Mouse (Mus musculus): ENCODE data around the gene Baiap2l1.

Baiap2l1 gene

DNA sequence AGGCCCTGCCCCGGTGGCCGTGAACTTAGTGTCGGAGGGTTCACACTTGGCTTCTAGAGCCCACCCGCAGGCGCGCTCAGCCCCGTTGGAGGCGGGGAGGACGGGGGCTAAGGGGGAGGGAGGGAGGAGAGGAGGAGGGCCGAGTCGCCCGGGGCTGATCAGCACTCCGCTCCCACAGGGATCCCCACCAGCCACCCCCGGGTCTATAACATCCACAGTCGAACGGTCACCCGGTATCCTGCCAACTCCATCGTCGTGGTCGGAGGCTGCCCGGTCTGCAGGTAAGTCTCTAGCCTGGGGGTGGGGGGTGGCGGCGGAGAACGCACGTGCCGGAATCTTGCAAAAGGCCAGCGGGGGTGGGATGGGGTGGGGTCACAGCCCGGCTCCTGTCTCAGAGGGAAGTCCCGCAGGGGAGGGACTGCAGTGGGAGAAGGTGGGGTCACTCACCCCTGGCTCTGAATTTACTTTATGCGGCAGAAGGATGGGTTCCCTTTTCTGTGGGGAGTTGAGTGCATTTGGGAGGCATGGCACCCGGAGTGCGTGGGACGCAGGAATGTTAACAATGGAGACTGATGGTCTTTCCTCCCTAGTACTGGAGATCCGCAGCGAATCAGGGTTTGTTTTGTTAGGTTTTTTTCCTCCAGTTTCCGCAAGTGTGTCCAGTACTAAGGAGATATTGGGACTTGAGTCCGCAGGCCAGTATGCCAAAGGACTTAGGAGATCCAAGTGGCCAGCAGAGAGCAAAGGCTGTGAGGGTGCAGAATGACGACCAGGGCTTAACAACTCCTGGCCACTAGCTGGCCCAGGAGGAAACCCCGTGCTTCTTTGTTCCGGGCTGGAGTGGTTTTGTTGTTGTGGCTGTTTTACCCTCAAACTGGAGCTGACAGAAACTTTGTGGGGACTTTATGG is 102.0 kb downstream of the Baiap2l1 start:
- DNase-seq, result peak; percentile 69

DNA sequence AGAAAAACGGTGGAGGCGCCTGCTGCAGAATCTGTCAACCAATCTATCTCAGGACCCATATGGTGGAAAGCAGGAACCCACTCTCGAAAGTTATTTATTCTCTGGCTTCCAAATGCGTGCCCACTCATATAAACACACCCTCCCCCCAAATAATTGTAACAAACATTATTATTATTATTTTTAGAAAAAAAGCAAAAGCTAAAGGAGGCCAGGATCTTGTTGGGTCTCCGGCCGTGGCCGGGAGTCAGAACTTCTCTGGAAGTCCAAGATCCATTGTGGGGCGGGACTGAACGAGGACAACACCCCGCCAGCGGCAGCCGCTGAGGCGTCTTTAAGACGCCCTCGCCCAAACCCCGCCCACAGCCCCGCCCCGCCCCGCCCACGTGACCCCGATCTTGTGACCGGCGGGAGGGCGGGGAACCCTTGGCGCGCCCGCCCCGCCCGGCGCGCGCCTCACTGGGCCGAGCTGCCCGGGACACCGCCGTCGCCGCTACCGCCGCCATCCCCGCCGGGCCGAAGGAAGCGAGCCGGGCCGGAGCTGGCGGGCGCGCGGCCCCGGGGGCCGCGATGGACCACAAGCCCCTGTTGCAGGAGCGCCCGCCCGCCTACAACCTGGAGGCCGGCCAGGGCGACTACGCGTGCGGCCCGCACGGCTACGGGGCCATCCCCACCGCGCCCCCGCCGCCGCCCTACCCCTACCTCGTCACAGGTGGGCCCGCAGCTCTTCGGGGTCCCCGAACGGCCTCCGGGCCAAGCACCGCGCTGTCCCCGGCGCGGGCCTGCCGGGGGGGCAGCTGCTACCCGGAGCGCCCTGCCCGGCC is 102.9 kb downstream of the Baiap2l1 start:
- peak; percentile 86 for DNase-seq

GRCm38 (mm10) chr5:144254122-144254810 is 103.6 kb downstream of the Baiap2l1 start:
- DNase-seq, result peak; percentile 47

- DNase-seq, result no peak
Measured at GRCm38 (mm10) chr5:144253212-144253611, 104.7 kb downstream of the Baiap2l1 start.

GRCm38 (mm10) chr5:144251876-144252577 is 105.9 kb downstream of the Baiap2l1 start:
- no peak for DNase-seq

- no peak for DNase-seq
Measured at GRCm38 (mm10) chr5:144249871-144250270, 108.0 kb downstream of the Baiap2l1 start.

- DNase-seq, result no peak
Measured at GRCm38 (mm10) chr5:144247906-144248585, 109.9 kb downstream of the Baiap2l1 start.

DNA sequence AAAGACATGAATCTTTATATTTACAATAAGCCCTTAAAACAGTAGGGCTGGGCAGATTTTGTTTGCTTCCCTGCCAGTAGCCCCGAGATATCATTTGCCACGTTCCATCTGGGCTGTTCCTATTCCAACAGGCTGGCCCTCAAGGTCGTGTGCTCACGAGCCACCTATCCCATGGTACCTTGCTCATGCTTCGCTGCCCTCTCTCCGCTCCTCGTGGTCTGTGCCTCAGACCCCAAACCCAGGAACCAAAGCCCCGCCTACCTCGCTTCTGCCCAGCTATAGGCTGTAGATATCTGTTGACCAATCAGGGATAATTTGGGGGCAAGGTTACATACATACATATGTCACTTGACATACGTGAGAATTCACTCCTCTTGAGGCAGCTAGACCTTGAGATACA is 110.6 kb downstream of the Baiap2l1 start:
- DNase-seq, result no peak

DNA sequence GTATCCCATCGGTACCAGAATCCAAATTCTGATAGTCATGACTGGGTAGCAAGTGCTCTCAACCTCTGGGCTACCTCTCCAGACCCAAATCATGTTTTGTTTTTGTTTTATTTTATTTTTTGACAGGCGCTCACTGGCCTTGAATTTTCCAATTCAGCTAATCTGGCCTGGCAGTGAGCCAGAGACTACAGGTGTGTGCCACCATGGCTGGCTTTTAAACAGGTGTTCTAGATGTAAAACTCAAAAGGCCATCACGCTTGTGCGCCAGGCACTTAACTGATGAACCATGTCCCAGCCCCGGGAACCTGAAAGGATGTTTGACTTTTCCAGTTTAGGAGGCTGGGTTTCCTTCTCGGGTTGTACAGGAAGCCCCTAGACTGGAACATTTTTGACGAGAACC is 111.2 kb downstream of the Baiap2l1 start:
- no peak for DNase-seq

DNA sequence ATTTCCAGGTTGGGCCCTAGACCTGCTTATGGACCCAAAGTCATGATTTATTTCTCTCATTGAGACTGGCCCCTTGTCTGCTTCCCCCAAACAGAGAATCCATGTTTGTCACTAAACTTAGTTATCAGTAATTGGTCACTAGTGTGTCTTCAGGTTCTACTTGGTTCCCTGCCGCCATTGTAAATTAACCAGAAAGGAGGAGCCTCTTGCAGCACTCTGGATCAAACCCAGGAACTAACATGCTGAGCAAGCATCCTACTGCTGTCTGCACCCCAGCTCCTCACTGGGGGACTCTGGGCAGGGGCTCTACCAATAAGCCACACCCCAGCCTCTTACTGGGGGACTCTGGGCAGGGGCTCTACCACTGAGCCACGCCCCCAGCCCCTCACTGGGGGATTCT is 112.3 kb downstream of the Baiap2l1 start:
- DNase-seq, result no peak

DNA sequence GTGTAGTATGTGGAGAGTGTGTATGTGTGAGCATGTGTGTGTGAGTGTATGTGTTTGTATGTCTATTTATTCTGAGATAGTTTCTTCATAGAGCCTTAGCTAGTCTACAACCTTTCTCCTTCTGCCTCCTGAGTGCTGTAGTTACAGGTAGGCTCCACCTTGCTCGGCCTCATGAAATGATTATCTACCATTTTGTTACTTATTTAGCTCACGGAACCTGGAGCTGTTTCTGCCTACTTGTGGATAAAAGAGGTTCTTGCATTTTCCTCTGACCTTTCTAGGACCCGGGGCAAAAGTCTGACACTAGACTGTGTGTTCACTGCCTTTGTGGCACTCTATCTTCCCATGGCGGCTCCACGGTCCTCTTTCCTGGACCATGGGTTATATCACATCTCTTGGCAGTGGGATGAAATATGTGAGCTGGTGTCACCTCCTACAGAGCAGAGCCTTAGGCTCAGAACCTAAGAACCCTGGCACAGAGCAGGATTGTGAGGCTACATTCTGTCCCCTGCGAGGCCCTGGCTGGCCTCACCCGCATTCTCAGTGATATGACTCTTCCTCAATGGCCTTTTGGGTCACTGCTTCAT is 113.9 kb downstream of the Baiap2l1 start, which contains the start of gene Bri3:
TSS of gene Bri3 (plus strand) at position 537 of the 587 bp plus-strand sequence.
- no peak for DNase-seq

GRCm38 (mm10) chr5:144238969-144239368 is 118.9 kb downstream of the Baiap2l1 start:
- no peak for DNase-seq

DNA sequence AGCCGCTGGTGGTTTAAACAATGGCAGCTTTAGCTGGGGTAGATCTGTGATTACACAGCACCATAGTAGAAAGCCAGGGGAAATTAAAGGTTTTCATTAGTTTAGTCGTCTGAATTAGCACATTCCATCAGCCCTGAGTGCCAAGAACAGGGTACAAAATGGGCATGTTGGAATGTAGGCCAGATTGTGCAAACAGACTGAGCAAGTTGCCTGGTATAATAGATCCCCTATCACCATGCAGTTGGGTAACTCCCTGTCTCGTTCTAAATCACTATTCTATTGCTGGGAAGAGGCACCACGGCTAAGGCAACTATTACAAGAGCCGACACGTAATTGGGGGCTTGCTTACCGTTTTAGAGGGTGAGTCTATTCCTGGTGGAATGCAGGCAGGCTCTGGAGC is 123.2 kb downstream of the Baiap2l1 start:
- no peak for DNase-seq

GRCm38 (mm10) chr5:144234222-144234621 is 123.7 kb downstream of the Baiap2l1 start:
- no peak for DNase-seq

- DNase-seq, result no peak
Measured at GRCm38 (mm10) chr5:144232531-144232930, 125.4 kb downstream of the Baiap2l1 start.

GRCm38 (mm10) chr5:144231410-144231809 is 126.5 kb downstream of the Baiap2l1 start:
- no peak for DNase-seq

- DNase-seq, result no peak
Measured at GRCm38 (mm10) chr5:144230216-144230615, 127.7 kb downstream of the Baiap2l1 start.

- DNase-seq, result no peak
Measured at GRCm38 (mm10) chr5:144226220-144226619, 131.7 kb downstream of the Baiap2l1 start.

GRCm38 (mm10) chr5:144223899-144224816 is 133.8 kb downstream of the Baiap2l1 start:
- peak; percentile 48 for DNase-seq

GRCm38 (mm10) chr5:144223503-144223862 is 134.4 kb downstream of the Baiap2l1 start, which contains the start of gene Tecpr1:
Gene Tecpr1 (minus strand): TSS chr5:144223615.
- DNase-seq, result peak; percentile 96
